Mouse (Mus musculus) lung, postnatal 0 days (tissue): ENCODE measurements around the gene Arhgap24.

Experiments used
- CTCF ChIP-seq: IDR thresholded peaks from 2 replicates; pipeline ENCODE4 v1.5.1; 2016; ENCODE audit warnings: antibody characterized with exemption, mild to moderate bottlenecking
- EP300 ChIP-seq: IDR thresholded peaks from 2 replicates; pipeline ENCODE4 v1.6.1; 2016; ENCODE audit warnings: antibody characterized with exemption, mild to moderate bottlenecking, control low read depth

- TF ChIP-seq CTCF: no peak
- peak; percentile 53; the same call in 1 of the 2 replicates for TF ChIP-seq EP300
Measured at GRCm38 (mm10) chr5:102613571-102613970, 132.4 kb downstream of the Arhgap24 start.
